Mouse (Mus musculus) central nervous system, embryonic 18 days (tissue): ENCODE measurements around the gene Capg. TPM values are rescaled to one million over a fixed set of nuclear protein-coding genes. Genes with fewer than 3 reads are reported as not detected.

Experiments used
- polyA plus RNA-seq: library from polyadenylated mRNA; depleted of rRNA; stranded (reverse); fragments of >200 nt; gene quantifications from 2 replicates; pipeline ENCODE4 v1.2.3, GENCODE M21; 2012; rRNA removed

The Capg gene
- 5.1 and 8.3 TPM in 2 replicates for polyA plus RNA-seq

GRCm38 (mm10) chr6:72544283-72544987 is at the start of gene Capg:
Capg (plus strand) TSS chr6:72544391.

GRCm38 (mm10) chr6:72521607-72522006 is 22.6 kb upstream of the Capg start, which contains the start of gene Sh2d6:
Sh2d6 (minus strand) TSS chr6:72521707.

GRCm38 (mm10) chr6:72597956-72598753 is 54.0 kb downstream of the Capg start, which contains the start of the genes Elmod3 and Retsat:
Elmod3 (minus strand) TSS chr6:72598413.
Retsat (plus strand) TSS chr6:72598475.

Other genes with a start within 250 kb of the Capg start
- gene Sftpb, start 239.8 kb upstream of the Capg start, polyA plus RNA-seq = 0.26 and 0.39 TPM in 2 replicates
- 40.9 and 41.5 TPM in 2 replicates for gene Usp39, start 199.2 kb upstream of the Capg start, polyA plus RNA-seq
- 20.0 and 20.9 TPM in 2 replicates for gene 0610030E20Rik, start 197.1 kb upstream of the Capg start, polyA plus RNA-seq
- gene Tmem150a, start 188.9 kb upstream of the Capg start, polyA plus RNA-seq = 46.0 and 52.2 TPM in 2 replicates
- 60.0 and 60.7 TPM in 2 replicates for gene Rnf181, start 177.4 kb upstream of the Capg start, polyA plus RNA-seq
- 11.6 and 13.3 TPM in 2 replicates for gene Vamp5, start 163.9 kb upstream of the Capg start, polyA plus RNA-seq
- 16.6 and 18.5 TPM in 2 replicates for gene Vamp8, start 153.7 kb upstream of the Capg start, polyA plus RNA-seq
- gene Ggcx, start 130.1 kb upstream of the Capg start, polyA plus RNA-seq = 19.1 and 19.3 TPM in 2 replicates
- 287 and 303 TPM in 2 replicates for gene Mat2a, start 104.8 kb upstream of the Capg start, polyA plus RNA-seq
- gene Sh2d6, start 22.7 kb upstream of the Capg start, polyA plus RNA-seq = 0.56 and 0.57 TPM in 2 replicates
- 14.2 and 14.4 TPM in 2 replicates for gene Elmod3, start 54.0 kb downstream of the Capg start, polyA plus RNA-seq
- 3.8 TPM in 2 replicates for gene Retsat, start 54.1 kb downstream of the Capg start, polyA plus RNA-seq
- gene Tgoln1, start 72.6 kb downstream of the Capg start, polyA plus RNA-seq = 26.6 and 30.1 TPM in 2 replicates
- 4.0 and 4.4 TPM in 2 replicates for gene Tcf7l1, start 244.9 kb downstream of the Capg start, polyA plus RNA-seq